Mouse (Mus musculus): ENCODE data around the gene Trim44. TPM values are rescaled to one million over a fixed set of nuclear protein-coding genes. Genes with fewer than 3 reads are reported as not detected.

Gene Trim44
- polyA plus RNA-seq, 2 experiments = 4.8 to 11.3 TPM

DNA sequence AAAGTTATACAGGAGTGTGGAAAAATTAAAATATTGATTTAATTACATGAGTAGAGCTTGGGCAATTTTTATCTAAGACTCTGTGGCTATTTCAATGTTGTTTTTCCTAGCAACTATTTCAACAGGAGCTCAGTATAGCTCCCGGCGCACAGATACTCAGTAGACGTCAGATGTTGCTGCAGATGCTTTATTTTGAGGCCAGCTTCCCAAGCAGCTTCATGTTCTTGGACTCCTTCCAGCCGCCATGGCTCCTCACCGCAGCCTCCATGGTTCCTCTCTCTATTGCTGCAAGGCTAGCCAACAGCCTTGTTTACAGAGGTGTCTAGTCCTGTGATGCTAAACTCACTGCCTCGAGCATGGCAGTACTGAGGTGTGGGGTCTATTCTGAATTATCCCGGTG is 134.3 kb downstream of the Trim44 start:
- Histone ChIP-seq H3K4me3 (ENCODE audit: insufficient read depth in 1 of 2, low read depth in 2 of 2, low read length in 2 of 2) (no peak overlapping the region), H3K27me3 (ENCODE audit: control insufficient read depth, insufficient read depth, low read length) (no peaks in the 10 kb centered on the region), H3K4me2 (ENCODE audit: low read depth) (no peak overlapping the region), H3K9ac (replicated peaks) (no peak overlapping the region), H3K27ac (no peak overlapping the region), H3K4me1 (replicated peaks; ENCODE audit: control insufficient read depth in 2 of 2, insufficient read depth in 2 of 2, low read length in 1 of 2) (no peaks in the 10 kb centered on the region), H3K9me3 (ENCODE audit: control insufficient read depth, low read length) (no peaks in the 10 kb centered on the region), H3K36me3 (replicated peaks; ENCODE audit: control insufficient read depth, insufficient read depth, low read depth) (no peaks in the 10 kb centered on the region)
- no peak for ATAC-seq (ENCODE audit: insufficient read depth)
- DNase-seq (ENCODE audit: low read depth in 3 of 3, low spot score in 3 of 3) = no peak
- WGBS (ENCODE audit: insufficient replicate concordance) = 71% methylated on average over 7 of the region's 7 CpGs
- TF ChIP-seq CTCF (IDR thresholded peaks at IDR 0.05; ENCODE audit: low read depth) = no peak
- TF ChIP-seq EP300 (IDR thresholded peaks at IDR 0.05; ENCODE audit: low read depth) = no peak

- no peaks in the 10 kb centered on the region for H3K27me3 ChIP-seq (ENCODE audit: control insufficient read depth, insufficient read depth, low read length)
- ATAC-seq (ENCODE audit: insufficient read depth) (no peak), DNase-seq (ENCODE audit: low read depth in 3 of 3, low spot score in 3 of 3) (no peak)
- no peak overlapping the region for H3K9ac ChIP-seq (replicated peaks)
- 64% methylated on average over 13 of the region's 13 CpGs for WGBS (ENCODE audit: insufficient replicate concordance)
- H3K4me3 ChIP-seq (ENCODE audit: insufficient read depth in 1 of 2, low read depth in 2 of 2, low read length in 2 of 2) = no peak overlapping the region
- H3K27ac ChIP-seq = no peak overlapping the region
- no peaks in the 10 kb centered on the region for H3K36me3 ChIP-seq (replicated peaks; ENCODE audit: control insufficient read depth, insufficient read depth, low read depth)
- H3K4me1 ChIP-seq (replicated peaks; ENCODE audit: control insufficient read depth in 2 of 2, insufficient read depth in 2 of 2, low read length in 1 of 2) = no peaks in the 10 kb centered on the region
- TF ChIP-seq EP300 (IDR thresholded peaks at IDR 0.05; ENCODE audit: low read depth) (no peak), CTCF (IDR thresholded peaks at IDR 0.05; ENCODE audit: low read depth) (no peak)
- no peaks in the 10 kb centered on the region for H3K9me3 ChIP-seq (ENCODE audit: control insufficient read depth, low read length)
- no peak overlapping the region for H3K4me2 ChIP-seq (ENCODE audit: low read depth)
Observed at GRCm38 (mm10) chr2:102267582-102268339, 139.9 kb downstream of the Trim44 start.

DNA sequence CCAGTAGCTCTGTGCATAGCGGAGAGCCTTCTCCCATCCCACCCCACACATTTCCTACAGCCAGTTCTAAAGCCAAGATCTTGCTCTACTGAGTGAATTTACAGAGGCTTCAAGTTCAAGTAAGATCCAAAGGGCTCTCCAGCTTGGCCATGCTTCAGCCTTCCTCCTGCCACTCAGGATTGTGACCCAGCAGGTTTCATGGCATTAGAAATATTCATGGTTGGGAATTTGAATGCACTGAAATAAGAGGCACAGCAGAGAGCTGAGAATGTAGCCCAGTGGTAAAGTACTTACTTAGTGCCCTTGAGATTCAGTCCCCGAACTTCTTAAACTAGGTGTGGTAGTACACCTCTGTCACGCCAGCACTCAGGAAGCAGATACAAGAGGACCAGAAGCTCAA is 140.7 kb downstream of the Trim44 start:
- no peak overlapping the region for H3K9ac ChIP-seq (replicated peaks)
- no peaks in the 10 kb centered on the region for H3K36me3 ChIP-seq (replicated peaks; ENCODE audit: control insufficient read depth, insufficient read depth, low read depth)
- no peaks in the 10 kb centered on the region for H3K27me3 ChIP-seq (ENCODE audit: control insufficient read depth, insufficient read depth, low read length)
- H3K4me2 ChIP-seq (ENCODE audit: low read depth) = no peak overlapping the region
- H3K4me3 ChIP-seq (ENCODE audit: insufficient read depth in 1 of 2, low read depth in 2 of 2, low read length in 2 of 2) = no peak overlapping the region
- DNase-seq (ENCODE audit: low read depth in 3 of 3, low spot score in 3 of 3) = no peak
- H3K9me3 ChIP-seq (ENCODE audit: control insufficient read depth, low read length) = no peaks in the 10 kb centered on the region
- no peak overlapping the region for H3K27ac ChIP-seq
- TF ChIP-seq CTCF (IDR thresholded peaks at IDR 0.05; ENCODE audit: low read depth) (no peak), EP300 (IDR thresholded peaks at IDR 0.05; ENCODE audit: low read depth) (no peak)
- no peaks in the 10 kb centered on the region for H3K4me1 ChIP-seq (replicated peaks; ENCODE audit: control insufficient read depth in 2 of 2, insufficient read depth in 2 of 2, low read length in 1 of 2)
- no peak for ATAC-seq (ENCODE audit: insufficient read depth)
- WGBS (ENCODE audit: insufficient replicate concordance) = 52% methylated on average over 3 of the region's 3 CpGs

DNA sequence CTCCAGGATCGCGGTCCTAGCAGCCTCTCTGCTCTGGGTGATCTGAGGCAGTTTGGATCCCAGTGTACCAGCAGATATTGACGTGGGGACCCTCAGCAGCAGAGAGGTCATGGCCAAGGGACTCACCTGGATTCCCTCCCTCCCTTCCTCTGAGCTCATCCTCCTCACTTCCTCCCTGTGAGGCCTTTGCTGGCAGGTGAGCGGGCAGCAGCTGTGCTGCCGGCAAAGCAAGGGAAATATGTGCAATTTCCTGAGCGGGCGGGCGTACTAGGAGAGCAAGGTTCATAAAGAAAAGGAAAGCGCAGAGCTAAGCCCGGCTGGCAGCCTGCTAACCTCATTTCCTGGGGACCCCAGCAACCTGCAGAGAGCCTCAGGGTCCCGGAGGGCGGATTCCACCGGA is 148.5 kb downstream of the Trim44 start:
- H3K4me3 ChIP-seq (ENCODE audit: insufficient read depth in 1 of 2, low read depth in 2 of 2, low read length in 2 of 2) = no peak overlapping the region
- peaks cover 10% of the 10 kb centered on the region for H3K27me3 ChIP-seq (ENCODE audit: control insufficient read depth, insufficient read depth, low read length)
- TF ChIP-seq EP300 (IDR thresholded peaks at IDR 0.05; ENCODE audit: low read depth) (no peak), CTCF (IDR thresholded peaks at IDR 0.05; ENCODE audit: low read depth) (no peak)
- WGBS (ENCODE audit: insufficient replicate concordance) = 4% methylated on average over 13 of the region's 13 CpGs
- H3K36me3 ChIP-seq (replicated peaks; ENCODE audit: control insufficient read depth, insufficient read depth, low read depth) = no peaks in the 10 kb centered on the region
- H3K9me3 ChIP-seq (ENCODE audit: control insufficient read depth, low read length) = no peaks in the 10 kb centered on the region
- DNase-seq (ENCODE audit: low read depth in 3 of 3, low spot score in 3 of 3) (no peak), ATAC-seq (ENCODE audit: insufficient read depth) (no peak)
- H3K4me1 ChIP-seq (replicated peaks; ENCODE audit: control insufficient read depth in 2 of 2, insufficient read depth in 2 of 2, low read length in 1 of 2) = no peaks in the 10 kb centered on the region
- H3K4me2 ChIP-seq (ENCODE audit: low read depth) = no peak overlapping the region
- no peak overlapping the region for H3K27ac ChIP-seq
- no peak overlapping the region for H3K9ac ChIP-seq (replicated peaks)

DNA sequence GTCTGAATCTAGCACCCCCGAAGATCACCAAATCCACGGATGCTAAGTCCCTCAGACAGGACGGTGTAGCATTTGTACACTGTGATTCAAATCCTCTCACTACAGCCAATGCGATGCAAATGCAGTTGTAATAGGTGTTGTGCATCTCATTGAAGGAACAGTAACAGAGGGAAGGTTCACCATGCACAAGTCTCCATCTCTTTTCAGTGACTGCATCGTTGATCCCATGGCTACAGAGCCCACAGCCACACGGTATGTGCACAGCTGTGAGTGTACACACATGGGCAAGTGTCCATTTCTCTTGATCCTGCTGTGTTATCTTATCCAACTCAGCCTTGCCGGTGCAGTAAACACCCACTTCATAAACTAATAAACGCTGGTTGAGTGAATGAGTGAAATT is 148.9 kb downstream of the Trim44 start:
- Histone ChIP-seq H3K27ac (no peak overlapping the region), H3K4me2 (ENCODE audit: low read depth) (no peak overlapping the region), H3K9ac (replicated peaks) (no peak overlapping the region), H3K36me3 (replicated peaks; ENCODE audit: control insufficient read depth, insufficient read depth, low read depth) (no peaks in the 10 kb centered on the region), H3K9me3 (ENCODE audit: control insufficient read depth, low read length) (no peaks in the 10 kb centered on the region), H3K4me1 (replicated peaks; ENCODE audit: control insufficient read depth in 2 of 2, insufficient read depth in 2 of 2, low read length in 1 of 2) (no peaks in the 10 kb centered on the region), H3K4me3 (ENCODE audit: insufficient read depth in 1 of 2, low read depth in 2 of 2, low read length in 2 of 2) (no peak overlapping the region), H3K27me3 (ENCODE audit: control insufficient read depth, insufficient read depth, low read length) (peaks cover 10% of the 10 kb centered on the region)
- 25% methylated on average over 8 of the region's 8 CpGs for WGBS (ENCODE audit: insufficient replicate concordance)
- TF ChIP-seq EP300 (IDR thresholded peaks at IDR 0.05; ENCODE audit: low read depth) = no peak
- TF ChIP-seq CTCF (IDR thresholded peaks at IDR 0.05; ENCODE audit: low read depth) = no peak
- DNase-seq (ENCODE audit: low read depth in 3 of 3, low spot score in 3 of 3) = no peak
- ATAC-seq (ENCODE audit: insufficient read depth) = no peak
